Mouse (Mus musculus): Measurements from ENCODE around the gene Pdk3.

DNA sequence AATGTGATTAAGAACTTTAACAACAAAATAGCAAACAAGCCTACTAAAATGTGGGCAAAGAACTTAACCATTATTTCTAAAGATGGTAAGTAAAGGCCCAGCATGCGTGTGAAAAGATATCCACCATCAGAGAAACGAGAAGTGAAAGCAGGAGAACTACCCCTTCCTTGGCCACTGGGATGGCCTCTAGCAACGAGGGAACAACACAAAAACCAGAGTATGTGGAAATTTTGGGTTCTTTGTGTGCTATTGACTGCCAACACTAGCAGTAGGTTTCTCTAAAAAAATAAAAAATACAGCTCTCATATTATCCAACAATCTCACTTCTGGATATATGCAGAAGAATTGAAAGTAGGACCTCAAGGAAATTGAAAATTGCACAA is 45.6 kb upstream of the Pdk3 start:
- no peak for TF ChIP-seq MAX (IDR thresholded peaks at IDR 0.05; ENCODE audit: low read depth)
- TF ChIP-seq POLR2A (IDR thresholded peaks at IDR 0.05; ENCODE audit: insufficient read length, low read depth): no peak
- no peak for TF ChIP-seq USF1 (IDR thresholded peaks at IDR 0.05; ENCODE audit: low read depth)
- TF ChIP-seq MYOG (IDR thresholded peaks at IDR 0.05; ENCODE audit: control insufficient read depth in 1 of 3, insufficient read depth in 1 of 3, insufficient read length in 2 of 3, low read depth in 2 of 3): no peak
- TF ChIP-seq MYOD1 (IDR thresholded peaks at IDR 0.05; ENCODE audit: control insufficient read depth in 1 of 3, insufficient read length in 2 of 3, low read depth in 2 of 3): no peak
- TF ChIP-seq TCF12 (IDR thresholded peaks at IDR 0.05; ENCODE audit: insufficient read depth, poor library complexity, severe bottlenecking): no peak
- no peak for TF ChIP-seq E2F4 (IDR thresholded peaks at IDR 0.05; ENCODE audit: insufficient read depth)
- no peak for TF ChIP-seq CEBPB (IDR thresholded peaks at IDR 0.05; ENCODE audit: insufficient read depth, poor library complexity, severe bottlenecking)
- TF ChIP-seq POLR2AphosphoS2 (IDR thresholded peaks at IDR 0.05; ENCODE audit: insufficient read length, low read depth): no peak
- TF ChIP-seq REST (IDR thresholded peaks at IDR 0.05; ENCODE audit: insufficient read depth, insufficient read length): no peak
